Mouse (Mus musculus) cerebellum, adult 2 months (tissue): ENCODE data around the gene Rai1.
A peak's percentile ranks its signal among the peaks of the same experiment; 100 is the strongest.

Experiments used
- CTCF ChIP-seq: fragments of 200-500 bp; IDR thresholded peaks from 2 replicates; pipeline ENCODE4 v1.5.1; 2011; ENCODE audit warnings: low read depth, mild to moderate bottlenecking, control low read depth, low read length, moderate library complexity, borderline replicate concordance; ENCODE audit not compliant: insufficient read depth
- POLR2A ChIP-seq: fragments of 200-500 bp; IDR thresholded peaks from 2 replicates; pipeline ENCODE4 v1.6.1; 2011; ENCODE audit warnings: low read length, control low read depth, borderline replicate concordance; ENCODE audit not compliant: insufficient read depth

- TF ChIP-seq CTCF (peak; percentile 26; the same call in 1 of the 2 replicates), POLR2A (no peak)
Observed at GRCm38 (mm10) chr11:60195108-60195507, 90.3 kb downstream of the Rai1 start.
